Mouse (Mus musculus): ENCODE data around the gene Gm14408. TPM values are rescaled to one million over a fixed set of nuclear protein-coding genes. Genes with fewer than 3 reads are reported as not detected.
"Not testable (repeated sequence)": the region's sequence is repeated elsewhere in the genome, so short reads cannot be mapped to it uniquely, and the experiment has no call there.

Gm14408 gene
- polyA plus RNA-seq (2015; fragmentation: Nextera tagmentation; extraction: Ambion mirVana) = not detected in 2 replicates

- DNase-seq; ATAC-seq; H3K27ac ChIP-seq (ENCODE audit: low read depth); H3K9ac ChIP-seq (replicated peaks); H3K4me1 ChIP-seq (ENCODE audit: insufficient read depth); H3K4me2 ChIP-seq (ENCODE audit: low read depth, low read length); H3K9me3 ChIP-seq (ENCODE audit: low read length); H3K27me3 ChIP-seq (ENCODE audit: insufficient read depth, low read length); H3K4me3 ChIP-seq (ENCODE audit: low read depth, low read length); H3K36me3 ChIP-seq (replicated peaks; ENCODE audit: insufficient read depth, low read length): not testable (repeated sequence)
- WGBS (ENCODE audit: insufficient replicate concordance) = 65% methylated on average over 1 of the region's 3 CpGs
These were observed at the start of gene Gm14408 for GRCm38 (mm10) chr2:176830840-176831239. Gene Gm14408, plus strand, starts transcription at chr2:176831140.

- Histone ChIP-seq H3K4me3 (ENCODE audit: low read depth, low read length) (peak within 1 kb of the TSS; percentile 39), H3K4me2 (ENCODE audit: low read depth, low read length) (peak within 1 kb of the TSS; percentile 42; the same call in 1 of the 2 replicates)
- WGBS (ENCODE audit: insufficient replicate concordance) = no CpG with 5 or more reads among the region's 6 CpGs
- ATAC-seq; H3K27ac ChIP-seq (ENCODE audit: low read depth); H3K9ac ChIP-seq (replicated peaks); DNase-seq; H3K36me3 ChIP-seq (replicated peaks; ENCODE audit: insufficient read depth, low read length); H3K27me3 ChIP-seq (ENCODE audit: insufficient read depth, low read length); H3K9me3 ChIP-seq (ENCODE audit: low read length); H3K4me1 ChIP-seq (ENCODE audit: insufficient read depth): not testable (repeated sequence)
These were observed 32.6 kb upstream of the Gm14408 start, which contains the start of gene Gm14295 for GRCm38 (mm10) chr2:176798312-176798711. Gene Gm14295, plus strand, starts transcription at chr2:176798612.

- WGBS (ENCODE audit: insufficient replicate concordance) = 11% methylated on average over 12 of the region's 15 CpGs
These were observed 32.2 kb upstream of the Gm14408 start for GRCm38 (mm10) chr2:176798785-176799184.

More at GRCm38 (mm10) chr2:176798785-176799184, 32.2 kb upstream of the Gm14408 start:
- H3K9me3 ChIP-seq (ENCODE audit: low read length); H3K36me3 ChIP-seq (replicated peaks; ENCODE audit: insufficient read depth, low read length); DNase-seq; H3K4me1 ChIP-seq (ENCODE audit: insufficient read depth); H3K27ac ChIP-seq (ENCODE audit: low read depth); ATAC-seq; H3K27me3 ChIP-seq (ENCODE audit: insufficient read depth, low read length); H3K9ac ChIP-seq (replicated peaks): not testable (repeated sequence)
- Histone ChIP-seq H3K4me3 (ENCODE audit: low read depth, low read length) (peak overlapping the region; percentile 39), H3K4me2 (ENCODE audit: low read depth, low read length) (peak overlapping the region; percentile 42; the same call in 1 of the 2 replicates)

Other genes starting within 250 kb of the Gm14408 start
- gene Gm14308, start 194.8 kb upstream of the Gm14408 start, polyA plus RNA-seq (2015; fragmentation: Nextera tagmentation; extraction: Ambion mirVana) = 0.90 and 3.6 TPM in 2 replicates
- 2.0 and 2.2 TPM in 2 replicates for gene Zfp973, start 160.6 kb upstream of the Gm14408 start, polyA plus RNA-seq (2015; fragmentation: Nextera tagmentation; extraction: Ambion mirVana)
- gene Gm14305, start 122.8 kb upstream of the Gm14408 start, polyA plus RNA-seq (2015; fragmentation: Nextera tagmentation; extraction: Ambion mirVana) = 4.3 and 5.8 TPM in 2 replicates
- gene Gm14295, start 32.5 kb upstream of the Gm14408 start, polyA plus RNA-seq (2015; fragmentation: Nextera tagmentation; extraction: Ambion mirVana) = 3.7 and 4.2 TPM in 2 replicates
- 1.1 and 1.2 TPM in 2 replicates for gene Gm14296, start 96.7 kb downstream of the Gm14408 start, polyA plus RNA-seq (2015; fragmentation: Nextera tagmentation; extraction: Ambion mirVana)
- 2.1 and 2.2 TPM in 2 replicates for gene Gm14419, start 169.8 kb downstream of the Gm14408 start, polyA plus RNA-seq (2015; fragmentation: Nextera tagmentation; extraction: Ambion mirVana)
- gene Gm14401, start 243.2 kb downstream of the Gm14408 start, polyA plus RNA-seq (2015; fragmentation: Nextera tagmentation; extraction: Ambion mirVana) = not detected in 2 replicates

Data from liver, postnatal 0 days (tissue).